Mouse (Mus musculus) stomach, postnatal 0 days (tissue): ENCODE results near the gene Tceal9. TPM values are rescaled to one million over a fixed set of nuclear protein-coding genes. Genes with fewer than 3 reads are reported as not detected.

ENCODE experiments used
- ATAC-seq: fragments of 200-750 bp; cut with Nextera tagmentation; 2 replicates; pipeline ENCODE4 v1.8.0; 2017; ENCODE audit not compliant: low FRiP score, low TSS enrichment
- DNase-seq: peaks from one replicate; pipeline ENCODE4 v3.0.0-alpha.2; 2016; ENCODE audit warnings: low spot score
- H3K27ac ChIP-seq: fragments of 300-500 bp; sonication (generic); replicated peaks from 2 replicates; pipeline ENCODE4 v1.5.1; 2014; ENCODE audit warnings: mild to moderate bottlenecking, control low read depth
- H3K27me3 ChIP-seq: fragments of 300-500 bp; sonication (generic); 2 replicates; pipeline ENCODE4 v1.6.1; 2014; ENCODE audit warnings: low read length; ENCODE audit not compliant: control insufficient read depth, insufficient read depth
- H3K36me3 ChIP-seq: fragments of 300-500 bp; sonication (generic); 2 replicates; pipeline ENCODE4 v1.6.1; 2014; ENCODE audit warnings: low read length, mixed read lengths; ENCODE audit not compliant: control insufficient read depth, insufficient read depth
- H3K4me1 ChIP-seq: fragments of 300-500 bp; sonication (generic); replicated peaks from 2 replicates; pipeline ENCODE4 v1.6.1; 2014; ENCODE audit warnings: antibody characterized with exemption; ENCODE audit not compliant: control insufficient read depth, insufficient read depth
- H3K4me2 ChIP-seq: fragments of 300-500 bp; sonication (generic); replicated peaks from 2 replicates; pipeline ENCODE4 v1.6.1; 2014; ENCODE audit warnings: low read depth, mild to moderate bottlenecking, control low read depth, moderate library complexity
- H3K4me3 ChIP-seq: fragments of 300-500 bp; sonication (generic); 2 replicates; pipeline ENCODE4 v1.5.1; 2014; ENCODE audit warnings: low read depth, low read length, control low read depth
- H3K9ac ChIP-seq: fragments of 300-500 bp; sonication (generic); 2 replicates; pipeline ENCODE4 v1.6.1; 2014; ENCODE audit warnings: mild to moderate bottlenecking, low read length, control low read depth, mixed read lengths
- H3K9me3 ChIP-seq: fragments of 300-500 bp; sonication (generic); 2 replicates; pipeline ENCODE4 v1.6.1; 2016; ENCODE audit warnings: low read length; ENCODE audit not compliant: control insufficient read depth
- CTCF ChIP-seq: IDR thresholded peaks from 2 replicates; pipeline ENCODE4 v1.5.1; 2016; ENCODE audit warnings: antibody characterized with exemption, low read depth, mild to moderate bottlenecking, moderate library complexity
- EP300 ChIP-seq: optimal IDR thresholded peaks from 2 replicates; pipeline ENCODE3; 2016; ENCODE audit warnings: antibody characterized with exemption
- WGBS: fragments of 180-500 bp; shearing (Covaris S2); extraction: QIAGEN DNeasy Blood & Tissue Kit; methylation state at CpG from one replicate; pipeline ENCODE4 v1.1.7; 2014; 5-methylcytosine and 5-hydroxymethylcytosine counted together
- polyA plus RNA-seq: library from polyadenylated mRNA; unstranded; fragments of >200 nt; fragmentation: Nextera tagmentation; extraction: Ambion mirVana; gene quantifications from 2 replicates; pipeline ENCODE4 v1.2.1, GENCODE M21; 2015

Tceal9 gene
- polyA plus RNA-seq = 315 and 344 TPM in 2 replicates

GRCm38 (mm10) chrX:136244574-136245229 is at the start of gene Tceal9:
Gene Tceal9 (plus strand): TSS chrX:136245079.
- Histone ChIP-seq H3K4me2 (peak within 1 kb of the TSS; percentile 53), H3K9me3 (no peaks in the 10 kb centered on the region), H3K9ac (peak within 1 kb of the TSS; percentile 64), H3K4me1 (no peaks in the 10 kb centered on the region), H3K36me3 (no peaks in the 10 kb centered on the region), H3K27me3 (no peaks in the 10 kb centered on the region), H3K4me3 (peak within 1 kb of the TSS; percentile 54), H3K27ac (peak within 1 kb of the TSS; percentile 73)
- ATAC-seq (peak; percentile 92), DNase-seq (peak; percentile 81)
- WGBS = 16% methylated on average over 20 of the region's 20 CpGs
- TF ChIP-seq CTCF (no peak), EP300 (no peak)

GRCm38 (mm10) chrX:136195193-136195944 is 49.5 kb upstream of the Tceal9 start:
- ATAC-seq (no peak), DNase-seq (no peak)
- H3K4me3 ChIP-seq = no peak overlapping the region
- no peak overlapping the region for H3K27ac ChIP-seq
- no peaks in the 10 kb centered on the region for H3K4me1 ChIP-seq
- H3K4me2 ChIP-seq = no peak overlapping the region
- TF ChIP-seq CTCF (no peak), EP300 (no peak)
- 75% methylated on average over 16 of the region's 16 CpGs for WGBS
- no peaks in the 10 kb centered on the region for H3K9me3 ChIP-seq
- no peaks in the 10 kb centered on the region for H3K36me3 ChIP-seq
- no peaks in the 10 kb centered on the region for H3K27me3 ChIP-seq
- no peak overlapping the region for H3K9ac ChIP-seq

GRCm38 (mm10) chrX:136196873-136197272 is 48.0 kb upstream of the Tceal9 start:
- Histone ChIP-seq H3K4me1 (no peaks in the 10 kb centered on the region), H3K9ac (no peak overlapping the region), H3K9me3 (no peaks in the 10 kb centered on the region), H3K36me3 (no peaks in the 10 kb centered on the region), H3K4me2 (no peak overlapping the region), H3K4me3 (no peak overlapping the region), H3K27ac (no peak overlapping the region), H3K27me3 (no peaks in the 10 kb centered on the region)
- peak; percentile 19 for DNase-seq
- no peak for ATAC-seq
- WGBS = 50% methylated on average over 1 of the region's 1 CpGs
- TF ChIP-seq EP300 = no peak
- peak; percentile 65 for TF ChIP-seq CTCF

- no peaks in the 10 kb centered on the region for H3K36me3 ChIP-seq
- peak overlapping the region; percentile 33 for H3K4me3 ChIP-seq
- 22% methylated on average over 7 of the region's 7 CpGs for WGBS
- DNase-seq (no peak), ATAC-seq (no peak)
- H3K27me3 ChIP-seq = no peaks in the 10 kb centered on the region
- H3K9ac ChIP-seq = no peak overlapping the region
- no peaks in the 10 kb centered on the region for H3K9me3 ChIP-seq
- no peaks in the 10 kb centered on the region for H3K4me1 ChIP-seq
- no peak overlapping the region for H3K27ac ChIP-seq
- TF ChIP-seq EP300 (no peak), CTCF (no peak)
- H3K4me2 ChIP-seq = peak overlapping the region; percentile 59
Measured at GRCm38 (mm10) chrX:136203257-136203656, 41.6 kb upstream of the Tceal9 start.

- Histone ChIP-seq H3K27me3 (no peaks in the 10 kb centered on the region), H3K9me3 (no peaks in the 10 kb centered on the region), H3K4me3 (peak within 1 kb of the TSS; percentile 33), H3K4me2 (peak within 1 kb of the TSS; percentile 59), H3K27ac (no peak within 1 kb of the TSS), H3K36me3 (no peaks in the 10 kb centered on the region), H3K9ac (no peak within 1 kb of the TSS), H3K4me1 (no peaks in the 10 kb centered on the region)
- WGBS = 21% methylated on average over 9 of the region's 9 CpGs
- DNase-seq (peak; percentile 21), ATAC-seq (no peak; the same call in 1 of the 2 replicates)
- no peak for TF ChIP-seq EP300
- no peak for TF ChIP-seq CTCF
Measured at GRCm38 (mm10) chrX:136203664-136204066, 41.2 kb upstream of the Tceal9 start, which contains the start of gene Tceal5. Gene Tceal5 (minus strand): TSS chrX:136203876.

- WGBS = 63% methylated on average over 6 of the region's 6 CpGs
- no peak overlapping the region for H3K9ac ChIP-seq
Measured at GRCm38 (mm10) chrX:136204406-136204805, 40.5 kb upstream of the Tceal9 start.

More at GRCm38 (mm10) chrX:136204406-136204805, 40.5 kb upstream of the Tceal9 start:
- Histone ChIP-seq H3K27me3 (no peaks in the 10 kb centered on the region), H3K27ac (no peak overlapping the region), H3K36me3 (no peaks in the 10 kb centered on the region), H3K4me2 (no peak overlapping the region), H3K4me1 (no peaks in the 10 kb centered on the region), H3K4me3 (no peak overlapping the region), H3K9me3 (no peaks in the 10 kb centered on the region)
- ATAC-seq (no peak), DNase-seq (no peak)
- no peak for TF ChIP-seq CTCF
- TF ChIP-seq EP300 = no peak
